Mouse (Mus musculus) liver, embryonic 14.5 days (tissue): ENCODE results near the gene Tufm. TPM values are rescaled to one million over a fixed set of nuclear protein-coding genes. Genes with fewer than 3 reads are reported as not detected.
A peak's percentile ranks its signal among the peaks of the same experiment; 100 is the strongest.

ENCODE experiments used
- ATAC-seq: fragments of 200-750 bp; cut with Nextera tagmentation; 2 replicates; pipeline ENCODE4 v1.8.0; 2017; ENCODE audit warnings: moderate number of reproducible peaks, mild to moderate bottlenecking, moderate library complexity; ENCODE audit not compliant: insufficient read depth
- DNase-seq, 3 experiments: peaks; one replicate each; pipeline ENCODE4 v3.0.0-alpha.2; 2012 to 2013; ENCODE audit warnings: low read depth in 3 of 3, low spot score in 3 of 3
- H3K27ac ChIP-seq: fragments of 300-500 bp; sonication (generic); 2 replicates; pipeline ENCODE4 v1.5.1; 2014; ENCODE audit warnings: moderate library complexity, mild to moderate bottlenecking, control low read depth, inconsistent platforms
- H3K27me3 ChIP-seq: fragments of 300-500 bp; sonication (generic); 2 replicates; pipeline ENCODE4 v1.6.1; 2014; ENCODE audit warnings: mild to moderate bottlenecking, low read length, moderate library complexity; ENCODE audit not compliant: control insufficient read depth, insufficient read depth
- H3K36me3 ChIP-seq: fragments of 300-500 bp; sonication (generic); replicated peaks from 2 replicates; pipeline ENCODE4 v1.6.1; 2014; ENCODE audit warnings: low read depth; ENCODE audit not compliant: control insufficient read depth, insufficient read depth
- H3K4me1 ChIP-seq, 2 experiments: fragments of 200-500 bp in 1 of 2; fragments of 300-500 bp in 1 of 2; sonication (generic) in 1 of 2; replicated peaks; 2 replicates each; pipeline ENCODE4 v1.6.1; 2012 to 2014; ENCODE audit warnings: antibody characterized with exemption in 1 of 2, inconsistent platforms in 1 of 2, low read length in 1 of 2; ENCODE audit not compliant: control insufficient read depth in 2 of 2, insufficient read depth in 2 of 2
- H3K4me2 ChIP-seq: fragments of 300-500 bp; sonication (generic); 2 replicates; pipeline ENCODE4 v1.6.1; 2014; ENCODE audit warnings: low read depth, mild to moderate bottlenecking, control low read depth, moderate library complexity
- H3K4me3 ChIP-seq, 2 experiments: fragments of 200-500 bp in 1 of 2; fragments of 300-500 bp in 1 of 2; sonication (generic) in 1 of 2; 2 replicates each; pipeline ENCODE4 v1.5.1; 2012 to 2014; ENCODE audit warnings: low read depth in 2 of 2, low read length in 2 of 2, mild to moderate bottlenecking in 2 of 2, control low read depth in 1 of 2, inconsistent platforms in 1 of 2, moderate library complexity in 1 of 2; ENCODE audit not compliant: insufficient read depth in 1 of 2
- H3K9ac ChIP-seq: fragments of 300-500 bp; sonication (generic); replicated peaks from 2 replicates; pipeline ENCODE4 v1.6.1; 2014; ENCODE audit warnings: mild to moderate bottlenecking, control low read depth, moderate library complexity
- H3K9me3 ChIP-seq: fragments of 300-500 bp; sonication (generic); 2 replicates; pipeline ENCODE4 v1.6.1; 2016; ENCODE audit warnings: low read length, mixed read lengths; ENCODE audit not compliant: control insufficient read depth
- CTCF ChIP-seq: IDR thresholded peaks from 2 replicates; pipeline ENCODE4 v1.5.1; 2016; ENCODE audit warnings: antibody characterized with exemption, low read depth, control low read depth
- EP300 ChIP-seq: IDR thresholded peaks from 2 replicates; pipeline ENCODE4 v1.6.1; 2016; ENCODE audit warnings: antibody characterized with exemption, low read depth
- WGBS: fragments of 180-500 bp; shearing (Covaris S2); extraction: QIAGEN DNeasy Blood & Tissue Kit; methylation state at CpG from one replicate; pipeline ENCODE4 v1.1.7; 2014; ENCODE audit not compliant: insufficient replicate concordance; 5-methylcytosine and 5-hydroxymethylcytosine counted together
- polyA plus RNA-seq, 2 experiments: library from polyadenylated mRNA; depleted of rRNA in 1 of 2; stranded (reverse) in 1 of 2; unstranded in 1 of 2; fragments of >200 nt; fragmentation: Nextera tagmentation in 1 of 2; extraction: Ambion mirVana in 1 of 2; gene quantifications; 2 replicates each; pipeline versions ENCODE4 v1.2.1 to v1.2.3; 2012 to 2014

Gene Tufm
- polyA plus RNA-seq, 2 experiments: 67.8 to 73.2 TPM

GRCm38 (mm10) chr7:126502751-126503150 is 15.6 kb downstream of the Tufm start:
- no peaks in the 10 kb centered on the region for H3K9me3 ChIP-seq
- WGBS: under 1% methylated on average over 40 of the region's 40 CpGs
- TF ChIP-seq CTCF (no peak), EP300 (no peak)
- DNase-seq: peak in 1 of 3 experiments; percentile 32
- ATAC-seq: peak; percentile 2; the same call in 1 of the 2 replicates
- H3K4me3 ChIP-seq: peak overlapping the region; percentile 92 to 98
- peak overlapping the region; percentile 95 for H3K27ac ChIP-seq
- H3K4me2 ChIP-seq: peak overlapping the region; percentile 81
- peak overlapping the region; percentile 97 for H3K9ac ChIP-seq
- no peaks in the 10 kb centered on the region for H3K27me3 ChIP-seq
- H3K4me1 ChIP-seq: peaks cover 5 to 6% of the 10 kb centered on the region in 2 experiments; a peak in 3 of 4 replicates
- peaks cover 34% of the 10 kb centered on the region for H3K36me3 ChIP-seq

GRCm38 (mm10) chr7:126503273-126503878 is 16.2 kb downstream of the Tufm start, which contains the start of gene Atxn2l:
Gene Atxn2l, minus strand, starts transcription at chr7:126503437.
- Histone ChIP-seq H3K36me3 (peaks cover 28% of the 10 kb centered on the region), H3K9me3 (no peaks in the 10 kb centered on the region), H3K4me1 (peaks cover 5 to 6% of the 10 kb centered on the region in 2 experiments; a peak in 3 of 4 replicates), H3K4me2 (peak within 1 kb of the TSS; percentile 81), H3K9ac (peak within 1 kb of the TSS; percentile 97), H3K4me3 (peak within 1 kb of the TSS; percentile 92 to 98), H3K27me3 (no peaks in the 10 kb centered on the region), H3K27ac (peak within 1 kb of the TSS; percentile 95)
- TF ChIP-seq EP300 (peak; percentile 61), CTCF (peak; percentile 51)
- under 1% methylated on average over 61 of the region's 72 CpGs for WGBS
- ATAC-seq: peak; percentile 77
- peak; percentile 95 to 96 (median 95) for DNase-seq

GRCm38 (mm10) chr7:126504913-126505312 is 17.8 kb downstream of the Tufm start:
- Histone ChIP-seq H3K9ac (no peak overlapping the region), H3K4me3 (no peak overlapping the region), H3K27ac (no peak overlapping the region), H3K9me3 (no peaks in the 10 kb centered on the region), H3K4me2 (no peak overlapping the region), H3K36me3 (peaks cover 13% of the 10 kb centered on the region), H3K4me1 (peaks cover 5 to 6% of the 10 kb centered on the region in 2 experiments; a peak in 3 of 4 replicates), H3K27me3 (no peaks in the 10 kb centered on the region)
- TF ChIP-seq CTCF (no peak), EP300 (no peak)
- no peak for ATAC-seq
- 76% methylated on average over 2 of the region's 2 CpGs for WGBS
- DNase-seq: no peak

GRCm38 (mm10) chr7:126507126-126507778 is 20.1 kb downstream of the Tufm start:
- H3K4me2 ChIP-seq: no peak overlapping the region
- no peaks in the 10 kb centered on the region for H3K27me3 ChIP-seq
- no peak overlapping the region for H3K9ac ChIP-seq
- H3K27ac ChIP-seq: no peak overlapping the region
- WGBS: 69% methylated on average over 8 of the region's 8 CpGs
- peaks cover 0 to 6% of the 10 kb centered on the region in 2 experiments; a peak in 2 of 4 replicates for H3K4me1 ChIP-seq
- no peaks in the 10 kb centered on the region for H3K36me3 ChIP-seq
- TF ChIP-seq EP300: no peak
- TF ChIP-seq CTCF: no peak
- H3K4me3 ChIP-seq: no peak overlapping the region
- DNase-seq (no peak), ATAC-seq (no peak)
- H3K9me3 ChIP-seq: no peaks in the 10 kb centered on the region

GRCm38 (mm10) chr7:126511287-126511686 is 24.1 kb downstream of the Tufm start:
- no peak for DNase-seq
- H3K4me3 ChIP-seq: no peak overlapping the region
- 55% methylated on average over 3 of the region's 3 CpGs for WGBS
- ATAC-seq: no peak
- H3K36me3 ChIP-seq: no peaks in the 10 kb centered on the region
- H3K27ac ChIP-seq: no peak overlapping the region
- TF ChIP-seq EP300 (no peak), CTCF (no peak)
- H3K9me3 ChIP-seq: no peaks in the 10 kb centered on the region
- H3K4me1 ChIP-seq: no peaks in the 10 kb centered on the region
- H3K9ac ChIP-seq: no peak overlapping the region
- no peak overlapping the region for H3K4me2 ChIP-seq
- H3K27me3 ChIP-seq: no peaks in the 10 kb centered on the region
